Mouse (Mus musculus) limb, embryonic 11.5 days (tissue): ENCODE results near the gene Pitpnm2. TPM values are rescaled to one million over a fixed set of nuclear protein-coding genes. Genes with fewer than 3 reads are reported as not detected.

ENCODE experiments used
- ATAC-seq: fragments of 200-750 bp; cut with Nextera tagmentation; 2 replicates; pipeline ENCODE4 v1.8.0; 2017; ENCODE audit warnings: low read depth; ENCODE audit not compliant: insufficient number of reproducible peaks, low FRiP score, low TSS enrichment
- DNase-seq: peaks from one replicate; pipeline ENCODE4 v3.0.0-alpha.2; 2015; ENCODE audit warnings: low spot score
- H3K27ac ChIP-seq: fragments of 300-500 bp; sonication (generic); replicated peaks from 2 replicates; pipeline ENCODE4 v1.5.1; 2014; ENCODE audit warnings: low read depth, mild to moderate bottlenecking, low read length
- H3K27me3 ChIP-seq: fragments of 300-500 bp; sonication (generic); 2 replicates; pipeline ENCODE4 v1.6.1; 2014; ENCODE audit warnings: mild to moderate bottlenecking, low read length, mixed read lengths; ENCODE audit not compliant: control insufficient read depth, insufficient read depth
- H3K36me3 ChIP-seq: fragments of 300-500 bp; sonication (generic); 2 replicates; pipeline ENCODE4 v1.6.1; 2014; ENCODE audit warnings: mild to moderate bottlenecking, low read length, moderate library complexity, mixed read lengths; ENCODE audit not compliant: control insufficient read depth, insufficient read depth
- H3K4me1 ChIP-seq: fragments of 300-500 bp; sonication (generic); 2 replicates; pipeline ENCODE4 v1.6.1; 2014; ENCODE audit warnings: low read length, mixed read lengths; ENCODE audit not compliant: control insufficient read depth, insufficient read depth
- H3K4me2 ChIP-seq: fragments of 300-500 bp; sonication (generic); 2 replicates; pipeline ENCODE4 v1.6.1; 2014; ENCODE audit warnings: low read depth, mild to moderate bottlenecking, moderate library complexity; ENCODE audit not compliant: severe bottlenecking
- H3K4me3 ChIP-seq: fragments of 300-500 bp; sonication (generic); 2 replicates; pipeline ENCODE4 v1.5.1; 2014; ENCODE audit warnings: low read depth, low read length
- H3K9ac ChIP-seq: fragments of 300-500 bp; sonication (generic); 2 replicates; pipeline ENCODE4 v1.6.1; 2014; ENCODE audit warnings: mild to moderate bottlenecking, low read length
- H3K9me3 ChIP-seq: fragments of 300-500 bp; sonication (generic); 2 replicates; pipeline ENCODE4 v1.6.1; 2016; ENCODE audit warnings: low read length; ENCODE audit not compliant: control insufficient read depth
- WGBS: fragments of 180-500 bp; shearing (Covaris S2); extraction: QIAGEN DNeasy Blood & Tissue Kit; methylation state at CpG from one replicate; pipeline ENCODE4 v1.1.7; 2014; 5-methylcytosine and 5-hydroxymethylcytosine counted together
- polyA plus RNA-seq: library from polyadenylated mRNA; unstranded; fragments of >200 nt; fragmentation: Nextera tagmentation; extraction: Ambion mirVana; gene quantifications from 2 replicates; pipeline ENCODE4 v1.2.1, GENCODE M21; 2014

Gene Pitpnm2
- polyA plus RNA-seq, 1 experiment from 2014 or later = 3.4 TPM

DNA sequence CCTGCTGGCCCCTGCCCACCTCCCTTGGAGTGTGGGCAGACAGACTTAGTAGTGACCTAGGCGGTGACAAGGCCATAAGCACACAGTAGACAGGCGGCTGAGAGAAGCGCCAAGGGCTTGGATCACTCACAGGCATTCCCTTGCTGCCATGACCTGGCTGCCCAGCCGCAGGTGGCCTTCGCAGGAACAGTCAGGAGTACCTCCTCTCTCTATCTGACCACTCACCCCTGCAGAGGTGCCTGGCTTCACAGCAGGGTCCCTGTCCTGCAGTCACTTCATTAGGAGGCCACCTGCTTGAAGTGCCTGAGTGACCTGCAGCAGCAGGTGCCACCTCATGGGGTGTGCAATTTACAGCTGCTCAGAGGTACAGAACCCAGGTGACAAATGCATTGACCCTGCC is 50.4 kb downstream of the Pitpnm2 start:
- whole genome bisulfite sequencing = 58% methylated on average over 5 of the region's 5 CpGs
- no peak for ATAC-seq

DNA sequence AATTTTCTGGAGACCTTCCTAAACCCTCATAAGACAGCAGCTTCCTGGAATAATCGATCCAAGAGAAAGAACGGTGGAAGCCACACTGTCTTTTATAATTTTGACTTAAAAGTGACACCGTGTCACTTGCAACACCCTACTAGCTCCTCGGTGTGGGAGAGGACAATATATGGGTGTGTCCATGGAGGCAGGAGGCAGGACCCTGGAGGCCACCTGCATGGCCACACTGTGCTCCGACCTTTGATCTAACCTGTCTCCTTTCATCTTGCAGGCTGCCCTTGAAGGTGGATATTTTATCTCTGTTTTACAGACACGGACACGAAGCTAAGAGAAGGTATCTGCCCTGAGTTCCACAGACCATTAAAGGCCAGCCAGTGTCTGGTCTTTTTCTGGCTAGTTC is 51.1 kb downstream of the Pitpnm2 start:
- Histone ChIP-seq H3K9ac (no peak overlapping the region), H3K4me1 (peaks cover 3% of the 10 kb centered on the region; the same call in 1 of the 2 replicates), H3K27ac (no peak overlapping the region), H3K4me2 (no peak overlapping the region), H3K27me3 (no peaks in the 10 kb centered on the region), H3K36me3 (no peaks in the 10 kb centered on the region), H3K4me3 (no peak overlapping the region), H3K9me3 (no peaks in the 10 kb centered on the region)
- DNase-seq (no peak), ATAC-seq (no peak)
- 74% methylated on average over 7 of the region's 7 CpGs for WGBS

More for the DNA sequence above, 50.4 kb downstream of the Pitpnm2 start:
- Histone ChIP-seq H3K9ac (no peak overlapping the region), H3K9me3 (no peaks in the 10 kb centered on the region), H3K4me1 (0 out of 2 replicates have a peak, but pooled peaks cover 3% of the 10 kb centered on the region), H3K4me3 (no peak overlapping the region), H3K27ac (no peak overlapping the region), H3K27me3 (no peaks in the 10 kb centered on the region), H3K4me2 (no peak overlapping the region), H3K36me3 (no peaks in the 10 kb centered on the region)
- DNase-seq = no peak

- H3K9me3 ChIP-seq = no peaks in the 10 kb centered on the region
- WGBS = 90% methylated on average over 4 of the region's 4 CpGs
- H3K4me3 ChIP-seq = no peak overlapping the region
- no peak overlapping the region for H3K4me2 ChIP-seq
- ATAC-seq (no peak), DNase-seq (no peak)
- H3K27me3 ChIP-seq = no peaks in the 10 kb centered on the region
- peaks cover 6% of the 10 kb centered on the region for H3K4me1 ChIP-seq
- H3K36me3 ChIP-seq = no peaks in the 10 kb centered on the region
- H3K9ac ChIP-seq = no peak overlapping the region
- H3K27ac ChIP-seq = no peak overlapping the region
Observed at GRCm38 (mm10) chr5:124196082-124196481, 53.5 kb downstream of the Pitpnm2 start.

GRCm38 (mm10) chr5:124194386-124195084 is 55.0 kb downstream of the Pitpnm2 start:
- Histone ChIP-seq H3K9ac (no peak overlapping the region), H3K4me2 (no peak overlapping the region), H3K4me1 (peaks cover 5% of the 10 kb centered on the region), H3K36me3 (no peaks in the 10 kb centered on the region), H3K4me3 (no peak overlapping the region), H3K9me3 (no peaks in the 10 kb centered on the region), H3K27me3 (no peaks in the 10 kb centered on the region), H3K27ac (no peak overlapping the region)
- WGBS = 59% methylated on average over 11 of the region's 11 CpGs
- DNase-seq (no peak), ATAC-seq (no peak)

DNA sequence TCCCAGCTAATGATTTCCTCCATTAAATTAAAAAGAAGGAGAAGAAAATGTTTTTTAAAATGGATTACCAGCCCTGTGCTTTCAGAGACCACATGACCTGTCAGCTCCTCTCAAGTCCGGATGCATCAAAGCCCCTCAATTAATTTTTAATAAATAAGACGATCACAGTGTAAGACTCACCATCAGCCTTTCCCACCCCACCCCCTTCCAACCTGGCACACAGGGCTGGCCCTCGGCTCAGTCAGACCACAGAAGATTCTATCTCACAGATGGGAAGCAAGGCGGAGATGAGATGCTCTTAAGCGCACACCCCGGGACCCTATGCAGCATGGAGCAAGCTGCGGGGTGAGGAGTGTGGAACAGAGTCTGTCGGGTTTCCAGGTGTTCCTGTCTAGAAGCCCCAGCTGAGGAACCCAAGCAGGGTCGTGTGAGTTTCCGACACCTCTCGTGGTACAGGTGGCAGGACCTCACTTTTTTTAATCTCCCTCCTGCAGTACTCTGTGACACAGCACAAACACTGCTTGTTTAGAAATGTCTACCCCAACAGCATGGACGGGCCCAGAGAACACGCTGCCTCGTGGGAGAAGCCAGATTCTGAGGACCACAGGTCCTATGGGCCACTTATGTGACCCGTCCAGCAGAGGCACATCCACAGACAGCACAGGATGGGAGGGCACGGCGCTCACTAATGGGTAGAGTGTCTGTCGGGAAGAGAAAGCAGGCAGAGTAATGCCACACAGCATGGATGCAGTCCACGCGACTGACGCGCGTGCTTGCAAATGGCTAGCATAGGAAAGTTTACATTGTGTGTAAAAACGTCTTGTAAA is 56.1 kb downstream of the Pitpnm2 start:
- H3K4me1 ChIP-seq = peaks cover 3% of the 10 kb centered on the region
- WGBS = 79% methylated on average over 24 of the region's 24 CpGs
- DNase-seq = no peak
- no peaks in the 10 kb centered on the region for H3K36me3 ChIP-seq
- H3K4me2 ChIP-seq = no peak overlapping the region
- no peak overlapping the region for H3K4me3 ChIP-seq
- H3K9ac ChIP-seq = no peak overlapping the region
- H3K27me3 ChIP-seq = no peaks in the 10 kb centered on the region
- no peaks in the 10 kb centered on the region for H3K9me3 ChIP-seq
- ATAC-seq = no peak
- H3K27ac ChIP-seq = no peak overlapping the region

GRCm38 (mm10) chr5:124192726-124193285 is 56.8 kb downstream of the Pitpnm2 start:
- Histone ChIP-seq H3K9me3 (no peaks in the 10 kb centered on the region), H3K27ac (no peak overlapping the region), H3K4me2 (no peak overlapping the region), H3K36me3 (no peaks in the 10 kb centered on the region), H3K4me3 (no peak overlapping the region), H3K4me1 (peaks cover 3% of the 10 kb centered on the region), H3K27me3 (no peaks in the 10 kb centered on the region), H3K9ac (no peak overlapping the region)
- ATAC-seq = no peak
- 59% methylated on average over 10 of the region's 10 CpGs for WGBS
- no peak for DNase-seq

- no peak for DNase-seq
Observed at GRCm38 (mm10) chr5:124192251-124192710, 57.3 kb downstream of the Pitpnm2 start.

GRCm38 (mm10) chr5:124190146-124190870 is 59.3 kb downstream of the Pitpnm2 start:
- Histone ChIP-seq H3K9ac (no peak overlapping the region), H3K9me3 (no peaks in the 10 kb centered on the region), H3K27ac (no peak overlapping the region), H3K4me2 (no peak overlapping the region), H3K4me1 (peaks cover 15% of the 10 kb centered on the region), H3K4me3 (no peak overlapping the region), H3K36me3 (no peaks in the 10 kb centered on the region), H3K27me3 (no peaks in the 10 kb centered on the region)
- ATAC-seq = no peak
- 89% methylated on average over 10 of the region's 10 CpGs for WGBS
- no peak for DNase-seq

More at GRCm38 (mm10) chr5:124192251-124192710, 57.3 kb downstream of the Pitpnm2 start:
- 86% methylated on average over 7 of the region's 7 CpGs for WGBS
- H3K4me3 ChIP-seq = no peak overlapping the region
- no peak overlapping the region for H3K27ac ChIP-seq
- ATAC-seq = no peak
- no peaks in the 10 kb centered on the region for H3K9me3 ChIP-seq
- peaks cover 6% of the 10 kb centered on the region for H3K4me1 ChIP-seq
- H3K4me2 ChIP-seq = no peak overlapping the region
- H3K9ac ChIP-seq = 0 out of 2 replicates have a peak overlapping the region, but pooled peaks have one; percentile 35
- H3K36me3 ChIP-seq = no peaks in the 10 kb centered on the region
- no peaks in the 10 kb centered on the region for H3K27me3 ChIP-seq
